Mouse (Mus musculus): ENCODE measurements around the gene Grm8. TPM values are rescaled to one million over a fixed set of nuclear protein-coding genes. Genes with fewer than 3 reads are reported as not detected.

Grm8 gene
- polyA plus RNA-seq, 1 experiment from 2014 or later: 0.31 TPM

DNA sequence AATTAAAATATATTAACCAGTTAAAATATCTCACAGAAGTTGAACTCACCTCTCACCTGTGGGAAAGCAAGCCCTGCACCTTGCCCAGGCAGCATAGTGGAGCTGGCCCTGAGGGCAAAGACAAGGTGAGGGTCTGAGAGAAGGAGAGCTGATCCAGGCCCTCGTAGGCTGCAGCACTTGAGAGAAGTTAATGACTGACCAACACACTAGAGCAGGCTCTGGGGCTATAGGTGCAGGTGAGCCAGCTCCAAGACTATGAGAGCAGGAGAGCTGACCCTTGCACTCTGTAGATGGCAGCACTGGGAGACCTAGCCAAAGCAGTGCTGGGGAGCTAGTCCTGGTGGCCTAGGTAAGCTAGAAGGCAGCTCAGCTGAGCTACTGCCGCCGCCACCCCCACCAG is 499.1 kb downstream of the Grm8 start:
- no peak overlapping the region for H3K4me3 ChIP-seq (ENCODE audit: control insufficient read depth in 1 of 2, insufficient read depth in 1 of 2, low read depth in 1 of 2, low read length in 2 of 2)
- H3K9ac ChIP-seq (ENCODE audit: low read length): no peak overlapping the region
- ATAC-seq (ENCODE audit: insufficient number of reproducible peaks, insufficient read depth, low FRiP score, low read depth): no peak
- H3K9me3 ChIP-seq (ENCODE audit: control insufficient read depth, low read length): no peaks in the 10 kb centered on the region
- WGBS: 60% methylated on average over 3 of the region's 3 CpGs
- no peaks in the 10 kb centered on the region for H3K27me3 ChIP-seq (ENCODE audit: control insufficient read depth, insufficient read depth, low read length)
- no peak overlapping the region for H3K4me2 ChIP-seq (ENCODE audit: low read length)
- H3K36me3 ChIP-seq (ENCODE audit: control insufficient read depth, insufficient read depth, low read length): no peaks in the 10 kb centered on the region
- no peaks in the 10 kb centered on the region for H3K4me1 ChIP-seq (ENCODE audit: control insufficient read depth in 2 of 2, insufficient read depth in 2 of 2, low read length in 2 of 2)
- H3K27ac ChIP-seq (replicated peaks in 1 of 2; ENCODE audit: control insufficient read depth in 1 of 2, insufficient read depth in 1 of 2, low read depth in 2 of 2, low read length in 2 of 2): no peak overlapping the region

DNA sequence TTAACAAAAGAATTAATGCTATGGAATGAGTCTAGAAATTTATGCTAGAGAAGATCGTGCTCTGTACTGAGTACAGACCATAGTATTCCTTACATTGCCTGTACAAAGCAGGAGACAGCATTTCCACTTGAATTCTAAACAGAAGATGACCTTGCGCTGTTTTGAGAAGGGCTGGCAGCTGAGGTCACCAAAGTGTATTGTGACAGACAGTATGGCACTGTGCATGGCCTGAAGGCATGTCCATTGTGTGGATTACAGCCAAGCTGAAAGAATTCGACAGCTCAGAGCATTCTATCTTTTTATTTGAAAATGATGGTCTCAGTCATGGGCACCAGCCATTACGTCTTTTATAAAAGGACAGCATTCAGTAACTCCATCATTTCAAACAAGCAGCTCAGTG is 517.5 kb downstream of the Grm8 start:
- WGBS: 77% methylated on average over 4 of the region's 4 CpGs
- no peak overlapping the region for H3K4me2 ChIP-seq (ENCODE audit: low read length)
- no peaks in the 10 kb centered on the region for H3K27me3 ChIP-seq (ENCODE audit: control insufficient read depth, insufficient read depth, low read length)
- H3K27ac ChIP-seq (replicated peaks in 1 of 2; ENCODE audit: control insufficient read depth in 1 of 2, insufficient read depth in 1 of 2, low read depth in 2 of 2, low read length in 2 of 2): no peak overlapping the region
- H3K36me3 ChIP-seq (ENCODE audit: control insufficient read depth, insufficient read depth, low read length): no peaks in the 10 kb centered on the region
- no peak overlapping the region for H3K9ac ChIP-seq (ENCODE audit: low read length)
- ATAC-seq (ENCODE audit: insufficient number of reproducible peaks, insufficient read depth, low FRiP score, low read depth): no peak
- H3K4me3 ChIP-seq (ENCODE audit: control insufficient read depth in 1 of 2, insufficient read depth in 1 of 2, low read depth in 1 of 2, low read length in 2 of 2): no peak overlapping the region
- H3K9me3 ChIP-seq (ENCODE audit: control insufficient read depth, low read length): no peaks in the 10 kb centered on the region
- H3K4me1 ChIP-seq (ENCODE audit: control insufficient read depth in 2 of 2, insufficient read depth in 2 of 2, low read length in 2 of 2): no peaks in the 10 kb centered on the region

DNA sequence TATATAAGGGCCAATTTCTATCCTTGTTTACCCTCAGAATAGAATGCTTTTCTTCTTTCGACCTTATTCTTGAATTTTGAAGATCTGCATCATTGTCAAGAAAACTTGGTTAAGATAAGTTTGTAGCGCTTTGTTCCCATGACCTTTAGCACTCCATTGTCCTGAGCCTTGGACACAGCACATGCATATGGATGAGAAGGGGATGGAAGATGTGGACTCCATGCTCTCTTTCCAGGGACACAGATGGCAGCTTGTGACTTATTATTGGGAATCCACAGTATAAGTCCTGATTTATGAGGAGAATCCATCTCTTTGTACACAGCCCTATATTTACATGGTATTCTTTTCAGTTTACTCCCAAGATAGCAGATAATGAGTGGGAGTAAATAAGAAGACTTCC is 554.5 kb downstream of the Grm8 start:
- H3K9me3 ChIP-seq (ENCODE audit: control insufficient read depth, low read length): no peaks in the 10 kb centered on the region
- no peaks in the 10 kb centered on the region for H3K36me3 ChIP-seq (ENCODE audit: control insufficient read depth, insufficient read depth, low read length)
- no peak overlapping the region for H3K9ac ChIP-seq (ENCODE audit: low read length)
- no peak overlapping the region for H3K27ac ChIP-seq (replicated peaks in 1 of 2; ENCODE audit: control insufficient read depth in 1 of 2, insufficient read depth in 1 of 2, low read depth in 2 of 2, low read length in 2 of 2)
- H3K4me1 ChIP-seq (ENCODE audit: control insufficient read depth in 2 of 2, insufficient read depth in 2 of 2, low read length in 2 of 2): no peaks in the 10 kb centered on the region
- no peak for ATAC-seq (ENCODE audit: insufficient number of reproducible peaks, insufficient read depth, low FRiP score, low read depth)
- H3K4me2 ChIP-seq (ENCODE audit: low read length): no peak overlapping the region
- no peak overlapping the region for H3K4me3 ChIP-seq (ENCODE audit: control insufficient read depth in 1 of 2, insufficient read depth in 1 of 2, low read depth in 1 of 2, low read length in 2 of 2)
- no peaks in the 10 kb centered on the region for H3K27me3 ChIP-seq (ENCODE audit: control insufficient read depth, insufficient read depth, low read length)
- 79% methylated on average over 2 of the region's 2 CpGs for WGBS

DNA sequence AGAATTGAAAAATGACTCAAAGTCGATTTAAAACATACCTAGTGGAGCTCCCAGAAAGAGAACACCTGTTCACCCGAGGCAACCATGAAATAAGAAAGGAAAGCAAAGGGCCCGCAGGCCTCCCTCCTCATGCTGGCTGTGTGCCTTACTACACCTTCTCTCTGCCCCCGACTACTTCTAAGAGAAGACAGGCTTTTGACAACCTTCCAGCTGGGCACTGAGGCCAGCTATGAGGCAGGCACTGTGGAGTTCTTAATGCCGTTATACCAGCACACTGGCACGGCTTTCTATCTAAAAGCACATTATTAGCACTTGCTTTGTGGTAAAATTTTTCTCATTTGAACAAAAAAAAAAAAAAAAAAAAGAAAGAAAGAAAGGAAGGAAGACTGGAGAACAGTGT is 589.5 kb downstream of the Grm8 start:
- H3K9me3 ChIP-seq (ENCODE audit: control insufficient read depth, low read length): no peaks in the 10 kb centered on the region
- no peak overlapping the region for H3K4me2 ChIP-seq (ENCODE audit: low read length)
- H3K27me3 ChIP-seq (ENCODE audit: control insufficient read depth, insufficient read depth, low read length): no peaks in the 10 kb centered on the region
- no peaks in the 10 kb centered on the region for H3K36me3 ChIP-seq (ENCODE audit: control insufficient read depth, insufficient read depth, low read length)
- H3K27ac ChIP-seq (replicated peaks in 1 of 2; ENCODE audit: control insufficient read depth in 1 of 2, insufficient read depth in 1 of 2, low read depth in 2 of 2, low read length in 2 of 2): no peak overlapping the region
- H3K9ac ChIP-seq (ENCODE audit: low read length): no peak overlapping the region
- WGBS: 66% methylated on average over 6 of the region's 6 CpGs
- no peak for ATAC-seq (ENCODE audit: insufficient number of reproducible peaks, insufficient read depth, low FRiP score, low read depth)
- H3K4me3 ChIP-seq (ENCODE audit: control insufficient read depth in 1 of 2, insufficient read depth in 1 of 2, low read depth in 1 of 2, low read length in 2 of 2): no peak overlapping the region
- no peaks in the 10 kb centered on the region for H3K4me1 ChIP-seq (ENCODE audit: control insufficient read depth in 2 of 2, insufficient read depth in 2 of 2, low read length in 2 of 2)

DNA sequence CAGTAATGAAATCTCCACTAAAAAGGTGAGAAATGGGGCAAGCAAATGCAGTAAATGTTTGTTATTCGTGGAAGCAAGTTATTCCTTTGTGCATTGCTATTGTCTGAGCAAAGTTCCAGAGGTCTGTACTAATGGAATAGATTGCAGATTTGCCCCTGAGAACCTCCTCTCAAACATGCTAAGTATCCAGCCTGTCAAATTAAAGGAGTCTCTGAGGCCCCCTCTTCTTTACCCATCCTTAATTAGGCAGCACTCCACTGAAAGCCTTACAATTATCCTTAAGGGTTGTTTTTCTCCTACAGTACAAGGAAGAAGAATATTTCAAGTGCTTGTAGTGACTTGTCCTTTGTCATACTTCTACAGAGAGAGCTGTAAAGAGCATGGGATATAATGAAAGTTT is 617.4 kb downstream of the Grm8 start:
- no peak overlapping the region for H3K9ac ChIP-seq (ENCODE audit: low read length)
- WGBS: 39% methylated on average over 1 of the region's 1 CpGs
- H3K4me1 ChIP-seq (ENCODE audit: control insufficient read depth in 2 of 2, insufficient read depth in 2 of 2, low read length in 2 of 2): 0 out of 4 replicates have a peak, but pooled peaks cover 0 to 3% of the 10 kb centered on the region in 2 experiments
- no peaks in the 10 kb centered on the region for H3K36me3 ChIP-seq (ENCODE audit: control insufficient read depth, insufficient read depth, low read length)
- H3K4me2 ChIP-seq (ENCODE audit: low read length): no peak overlapping the region
- ATAC-seq (ENCODE audit: insufficient number of reproducible peaks, insufficient read depth, low FRiP score, low read depth): no peak
- H3K9me3 ChIP-seq (ENCODE audit: control insufficient read depth, low read length): no peaks in the 10 kb centered on the region
- no peaks in the 10 kb centered on the region for H3K27me3 ChIP-seq (ENCODE audit: control insufficient read depth, insufficient read depth, low read length)
- H3K4me3 ChIP-seq (ENCODE audit: control insufficient read depth in 1 of 2, insufficient read depth in 1 of 2, low read depth in 1 of 2, low read length in 2 of 2): no peak overlapping the region
- no peak overlapping the region for H3K27ac ChIP-seq (replicated peaks in 1 of 2; ENCODE audit: control insufficient read depth in 1 of 2, insufficient read depth in 1 of 2, low read depth in 2 of 2, low read length in 2 of 2)

DNA sequence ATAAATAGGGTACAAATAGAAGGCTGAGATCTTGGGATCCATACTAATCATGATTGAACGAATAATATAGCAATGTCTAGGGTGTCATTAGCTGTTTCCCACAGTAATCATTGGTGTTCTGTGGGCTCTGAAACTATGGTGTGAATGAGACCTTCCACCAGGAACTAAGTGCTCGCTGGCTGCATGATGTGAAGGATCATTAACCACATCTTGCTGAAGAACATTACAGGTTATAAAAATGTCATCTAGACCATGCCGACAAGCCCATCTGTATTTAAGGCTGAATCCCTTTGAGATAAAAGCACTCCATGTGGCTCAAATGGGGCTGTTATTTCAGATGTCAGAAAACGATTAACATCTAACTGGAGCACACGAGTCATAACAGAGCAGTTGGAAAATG is 674.0 kb downstream of the Grm8 start:
- no peaks in the 10 kb centered on the region for H3K27me3 ChIP-seq (ENCODE audit: control insufficient read depth, insufficient read depth, low read length)
- ATAC-seq (ENCODE audit: insufficient number of reproducible peaks, insufficient read depth, low FRiP score, low read depth): no peak
- WGBS: 70% methylated on average over 5 of the region's 5 CpGs

DNA sequence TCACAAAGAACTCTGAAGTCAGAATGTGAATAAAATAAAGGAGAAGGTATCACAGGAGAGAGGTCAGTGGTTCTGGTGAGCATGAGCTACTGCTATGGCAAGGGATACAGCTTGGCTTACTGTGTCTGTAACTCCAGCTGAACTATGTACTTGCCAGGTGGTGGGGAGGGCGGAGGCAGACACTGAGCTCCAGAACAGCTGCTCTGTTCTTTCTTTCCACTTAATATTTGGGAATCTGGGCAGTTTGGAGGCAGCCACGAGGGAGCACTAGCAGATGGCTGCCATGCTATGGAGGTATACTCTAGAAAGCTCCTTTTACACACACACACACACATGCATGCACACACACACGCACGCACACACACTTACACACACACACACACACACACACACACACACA is 726.5 kb downstream of the Grm8 start:
- Histone ChIP-seq H3K27ac (replicated peaks in 1 of 2; ENCODE audit: control insufficient read depth in 1 of 2, insufficient read depth in 1 of 2, low read depth in 2 of 2, low read length in 2 of 2) (no peak overlapping the region), H3K4me1 (ENCODE audit: control insufficient read depth in 2 of 2, insufficient read depth in 2 of 2, low read length in 2 of 2) (no peaks in the 10 kb centered on the region), H3K4me2 (ENCODE audit: low read length) (no peak overlapping the region), H3K4me3 (ENCODE audit: control insufficient read depth in 1 of 2, insufficient read depth in 1 of 2, low read depth in 1 of 2, low read length in 2 of 2) (no peak overlapping the region), H3K36me3 (ENCODE audit: control insufficient read depth, insufficient read depth, low read length) (no peaks in the 10 kb centered on the region), H3K27me3 (ENCODE audit: control insufficient read depth, insufficient read depth, low read length) (no peaks in the 10 kb centered on the region), H3K9me3 (ENCODE audit: control insufficient read depth, low read length) (no peaks in the 10 kb centered on the region), H3K9ac (ENCODE audit: low read length) (no peak overlapping the region)
- WGBS: 81% methylated on average over 4 of the region's 4 CpGs
- no peak for ATAC-seq (ENCODE audit: insufficient number of reproducible peaks, insufficient read depth, low FRiP score, low read depth)

More for the DNA sequence above, 674.0 kb downstream of the Grm8 start:
- Histone ChIP-seq H3K27ac (replicated peaks in 1 of 2; ENCODE audit: control insufficient read depth in 1 of 2, insufficient read depth in 1 of 2, low read depth in 2 of 2, low read length in 2 of 2) (no peak overlapping the region), H3K9ac (ENCODE audit: low read length) (no peak overlapping the region), H3K9me3 (ENCODE audit: control insufficient read depth, low read length) (no peaks in the 10 kb centered on the region), H3K4me1 (ENCODE audit: control insufficient read depth in 2 of 2, insufficient read depth in 2 of 2, low read length in 2 of 2) (no peaks in the 10 kb centered on the region), H3K4me3 (ENCODE audit: control insufficient read depth in 1 of 2, insufficient read depth in 1 of 2, low read depth in 1 of 2, low read length in 2 of 2) (no peak overlapping the region), H3K36me3 (ENCODE audit: control insufficient read depth, insufficient read depth, low read length) (no peaks in the 10 kb centered on the region), H3K4me2 (ENCODE audit: low read length) (no peak overlapping the region)

DNA sequence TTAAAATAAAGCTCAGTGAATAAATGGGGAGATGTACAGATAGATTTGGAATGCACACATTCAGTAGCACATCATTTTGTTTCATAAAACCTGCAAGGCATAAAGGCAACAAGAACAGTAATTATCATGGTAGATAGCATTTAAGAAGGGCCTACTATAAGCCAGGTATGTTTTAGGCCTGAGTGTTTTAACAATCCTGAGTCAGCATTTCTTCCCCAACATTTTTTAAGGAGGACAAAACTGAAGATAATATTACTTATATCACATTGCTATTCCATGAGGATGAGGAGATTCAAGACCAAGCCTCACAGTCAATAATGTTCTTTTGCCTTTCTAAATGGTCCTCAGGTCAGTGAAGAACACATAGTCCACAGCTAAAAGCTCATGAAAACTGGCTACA is 762.6 kb downstream of the Grm8 start:
- H3K27ac ChIP-seq (replicated peaks in 1 of 2; ENCODE audit: control insufficient read depth in 1 of 2, insufficient read depth in 1 of 2, low read depth in 2 of 2, low read length in 2 of 2): no peak overlapping the region
- H3K9ac ChIP-seq (ENCODE audit: low read length): no peak overlapping the region
- no peaks in the 10 kb centered on the region for H3K4me1 ChIP-seq (ENCODE audit: control insufficient read depth in 2 of 2, insufficient read depth in 2 of 2, low read length in 2 of 2)
- H3K36me3 ChIP-seq (ENCODE audit: control insufficient read depth, insufficient read depth, low read length): no peaks in the 10 kb centered on the region
- no peak overlapping the region for H3K4me3 ChIP-seq (ENCODE audit: control insufficient read depth in 1 of 2, insufficient read depth in 1 of 2, low read depth in 1 of 2, low read length in 2 of 2)
- ATAC-seq (ENCODE audit: insufficient number of reproducible peaks, insufficient read depth, low FRiP score, low read depth): no peak
- H3K9me3 ChIP-seq (ENCODE audit: control insufficient read depth, low read length): no peaks in the 10 kb centered on the region
- no peaks in the 10 kb centered on the region for H3K27me3 ChIP-seq (ENCODE audit: control insufficient read depth, insufficient read depth, low read length)
- H3K4me2 ChIP-seq (ENCODE audit: low read length): no peak overlapping the region

Measured in heart, embryonic 14.5 days (tissue).